Mouse (Mus musculus) forebrain, postnatal 0 days (tissue): ENCODE results near the gene Mipol1. TPM values are rescaled to one million over a fixed set of nuclear protein-coding genes. Genes with fewer than 3 reads are reported as not detected.

Source experiments
- ATAC-seq: fragments of 200-750 bp; cut with Nextera tagmentation; 2 replicates; pipeline ENCODE4 v1.8.0; 2017; ENCODE audit warnings: mild to moderate bottlenecking, moderate library complexity
- DNase-seq: peaks from one replicate; pipeline ENCODE4 v3.0.0-alpha.2; 2015
- H3K27ac ChIP-seq: fragments of 300-500 bp; sonication (generic); 2 replicates; pipeline ENCODE4 v1.5.1; 2014; ENCODE audit warnings: low read depth, mild to moderate bottlenecking, antibody characterized with exemption, low read length, moderate library complexity, mixed read lengths
- H3K27me3 ChIP-seq: fragments of 300-500 bp; sonication (generic); 2 replicates; pipeline ENCODE4 v1.6.1; 2014; ENCODE audit warnings: mild to moderate bottlenecking, low read length, mixed read lengths; ENCODE audit not compliant: insufficient read depth
- H3K36me3 ChIP-seq: fragments of 300-500 bp; sonication (generic); 2 replicates; pipeline ENCODE4 v1.6.1; 2014; ENCODE audit warnings: mild to moderate bottlenecking, moderate library complexity; ENCODE audit not compliant: insufficient read depth
- H3K4me1 ChIP-seq: fragments of 300-500 bp; sonication (generic); 2 replicates; pipeline ENCODE4 v1.6.1; 2014; ENCODE audit warnings: antibody characterized with exemption; ENCODE audit not compliant: insufficient read depth
- H3K4me2 ChIP-seq: fragments of 300-500 bp; sonication (generic); 2 replicates; pipeline ENCODE4 v1.6.1; 2014; ENCODE audit warnings: low read depth, mild to moderate bottlenecking, moderate library complexity
- H3K4me3 ChIP-seq: fragments of 300-500 bp; sonication (generic); 2 replicates; pipeline ENCODE4 v1.5.1; 2014; ENCODE audit warnings: low read depth, low read length, mixed read lengths
- H3K9ac ChIP-seq: fragments of 300-500 bp; sonication (generic); 2 replicates; pipeline ENCODE4 v1.6.1; 2014; ENCODE audit warnings: mild to moderate bottlenecking
- H3K9me3 ChIP-seq: fragments of 300-500 bp; sonication (generic); 2 replicates; pipeline ENCODE4 v1.6.1; 2016; ENCODE audit warnings: low read length
- CTCF ChIP-seq: sonication (generic); IDR thresholded peaks from 2 replicates; pipeline ENCODE4 v1.5.1; 2016; ENCODE audit warnings: antibody characterized with exemption, control low read depth, low read depth
- WGBS: fragments of 180-500 bp; shearing (Covaris S2); extraction: QIAGEN DNeasy Blood & Tissue Kit; methylation state at CpG from one replicate; pipeline ENCODE4 v1.1.7; 2014; 5-methylcytosine and 5-hydroxymethylcytosine counted together
- polyA plus RNA-seq: library from polyadenylated mRNA; unstranded; fragments of >200 nt; fragmentation: Nextera tagmentation; extraction: Ambion mirVana; gene quantifications from 2 replicates; pipeline ENCODE4 v1.2.1, GENCODE M21; 2015
- total RNA-seq: library from RNA; depleted of rRNA; stranded (reverse); fragments of >200 nt; gene quantifications from 2 replicates; pipeline ENCODE4 v1.2.3, GENCODE M21; 2014

Gene Mipol1
- total and polyA plus RNA-seq, 2 experiments from 2014 or later = 4.5 to 7.1 TPM

DNA sequence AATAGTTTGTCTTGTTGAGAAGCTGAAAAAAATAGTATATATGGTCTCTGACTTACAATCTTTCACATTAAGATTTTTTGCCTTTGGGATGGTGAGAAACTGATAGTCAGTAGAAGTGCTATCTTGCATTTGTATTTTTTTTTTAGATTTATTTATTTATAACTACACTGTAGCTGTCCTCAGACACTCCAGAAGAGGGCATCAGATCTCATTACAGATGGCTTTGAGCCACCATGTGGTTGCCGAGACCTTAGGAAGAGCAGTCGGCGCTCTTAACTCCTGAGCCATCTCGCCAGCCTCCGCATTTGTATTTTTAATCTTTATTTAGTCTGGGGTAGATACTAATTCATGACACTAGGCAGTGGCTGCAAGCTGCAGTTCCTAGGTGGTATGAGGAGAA is 3.2 kb downstream of the Mipol1 start:
- no peak for TF ChIP-seq CTCF
- Histone ChIP-seq H3K4me2 (no peak overlapping the region), H3K9me3 (no peaks in the 10 kb centered on the region), H3K27ac (no peak overlapping the region), H3K4me3 (no peak overlapping the region), H3K4me1 (0 out of 2 replicates have a peak, but pooled peaks cover 3% of the 10 kb centered on the region), H3K9ac (no peak overlapping the region), H3K27me3 (no peaks in the 10 kb centered on the region), H3K36me3 (no peaks in the 10 kb centered on the region)
- ATAC-seq (no peak), DNase-seq (no peak)
- 86% methylated on average over 5 of the region's 5 CpGs for WGBS

- TF ChIP-seq CTCF = no peak
- no peaks in the 10 kb centered on the region for H3K9me3 ChIP-seq
- no peak overlapping the region for H3K4me3 ChIP-seq
- H3K4me1 ChIP-seq = no peaks in the 10 kb centered on the region
- H3K4me2 ChIP-seq = no peak overlapping the region
- H3K27me3 ChIP-seq = no peaks in the 10 kb centered on the region
- H3K36me3 ChIP-seq = peaks cover 11% of the 10 kb centered on the region
- ATAC-seq (no peak), DNase-seq (no peak)
- 93% methylated on average over 5 of the region's 5 CpGs for WGBS
- no peak overlapping the region for H3K9ac ChIP-seq
- H3K27ac ChIP-seq = no peak overlapping the region
Observed at GRCm38 (mm10) chr12:57243671-57244495, 13.7 kb downstream of the Mipol1 start.

- peak; percentile 7 for DNase-seq
- Histone ChIP-seq H3K9me3 (no peaks in the 10 kb centered on the region), H3K4me2 (no peak overlapping the region), H3K36me3 (no peaks in the 10 kb centered on the region), H3K27ac (no peak overlapping the region), H3K4me3 (no peak overlapping the region), H3K4me1 (no peaks in the 10 kb centered on the region), H3K9ac (no peak overlapping the region), H3K27me3 (no peaks in the 10 kb centered on the region)
- ATAC-seq = no peak
- 58% methylated on average over 2 of the region's 2 CpGs for WGBS
- no peak; the same call in 1 of the 2 replicates for TF ChIP-seq CTCF
Observed at GRCm38 (mm10) chr12:57258572-57258971, 28.3 kb downstream of the Mipol1 start.

DNA sequence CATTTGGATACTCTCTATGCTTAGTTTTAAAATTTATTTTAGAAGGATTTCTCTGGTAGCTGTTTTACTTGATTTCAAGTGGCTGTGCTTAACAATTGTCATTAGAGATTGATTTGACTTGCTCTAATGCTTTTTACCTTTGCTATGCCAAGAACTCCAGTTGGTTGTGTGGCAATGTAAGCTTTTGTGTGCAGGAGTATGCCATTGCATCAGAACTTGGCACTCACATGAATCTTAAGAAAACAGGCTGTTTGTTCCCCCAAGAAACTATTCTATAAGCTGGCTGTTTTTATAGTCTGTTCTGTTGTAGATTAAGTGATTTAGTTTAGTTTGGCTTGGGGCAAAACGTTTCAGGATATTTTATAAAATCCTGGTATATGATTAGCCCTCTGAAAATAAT is 45.2 kb downstream of the Mipol1 start:
- WGBS = 27% methylated on average over 1 of the region's 1 CpGs
- TF ChIP-seq CTCF = no peak
- ATAC-seq = no peak
- Histone ChIP-seq H3K27ac (no peak overlapping the region), H3K27me3 (no peaks in the 10 kb centered on the region), H3K9me3 (no peaks in the 10 kb centered on the region), H3K4me2 (no peak overlapping the region), H3K9ac (no peak overlapping the region), H3K36me3 (no peaks in the 10 kb centered on the region), H3K4me1 (no peaks in the 10 kb centered on the region), H3K4me3 (no peak overlapping the region)
- DNase-seq = no peak

- no peak overlapping the region for H3K9ac ChIP-seq
- H3K4me3 ChIP-seq = no peak overlapping the region
- 48% methylated on average over 3 of the region's 3 CpGs for WGBS
Observed at GRCm38 (mm10) chr12:57281155-57282114, 51.2 kb downstream of the Mipol1 start.

DNA sequence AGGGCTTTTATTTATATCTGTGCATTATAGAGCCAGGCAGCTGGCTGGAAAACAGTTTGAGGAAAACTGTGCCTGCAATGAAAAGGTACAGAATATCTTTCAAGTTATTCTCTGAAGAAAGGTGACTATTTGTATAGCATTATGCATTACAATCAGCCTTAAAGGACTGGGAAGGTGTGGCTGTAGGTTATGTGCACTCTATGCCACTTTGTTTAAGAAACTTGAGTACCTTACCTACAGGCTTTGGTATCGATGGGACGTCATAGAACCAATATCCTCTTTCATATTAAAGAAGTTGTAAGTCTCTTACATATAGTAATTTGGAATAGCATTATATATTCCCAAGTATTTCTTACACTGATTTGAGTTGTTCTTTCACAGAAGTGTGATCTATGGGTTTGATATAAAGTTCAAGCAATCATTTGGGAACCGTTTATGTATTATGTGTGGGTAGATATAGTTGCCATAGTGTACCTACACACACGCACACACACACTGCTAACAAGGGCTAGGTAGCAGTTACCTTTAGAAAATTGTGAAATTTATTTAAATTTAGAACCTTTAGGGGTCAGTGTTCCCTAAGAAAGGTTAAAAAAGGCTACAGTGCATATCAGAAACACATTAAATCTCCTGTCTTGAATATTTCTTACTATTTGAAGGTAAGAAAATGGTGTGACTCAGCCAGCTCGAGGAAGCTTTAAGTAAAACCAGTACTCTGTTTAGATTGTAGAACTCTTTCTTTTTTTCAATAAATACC is 55.3 kb downstream of the Mipol1 start:
- H3K36me3 ChIP-seq = no peaks in the 10 kb centered on the region
- no peaks in the 10 kb centered on the region for H3K27me3 ChIP-seq
- TF ChIP-seq CTCF = no peak
- H3K4me3 ChIP-seq = no peak overlapping the region
- H3K9ac ChIP-seq = no peak overlapping the region
- ATAC-seq (no peak), DNase-seq (no peak)
- H3K27ac ChIP-seq = no peak overlapping the region
- H3K9me3 ChIP-seq = no peaks in the 10 kb centered on the region
- WGBS = 90% methylated on average over 5 of the region's 5 CpGs
- H3K4me2 ChIP-seq = no peak overlapping the region
- H3K4me1 ChIP-seq = no peaks in the 10 kb centered on the region

More at GRCm38 (mm10) chr12:57281155-57282114, 51.2 kb downstream of the Mipol1 start:
- DNase-seq = peak; percentile 72
- peak; percentile 76 for TF ChIP-seq CTCF
- Histone ChIP-seq H3K36me3 (no peaks in the 10 kb centered on the region), H3K4me1 (no peaks in the 10 kb centered on the region), H3K27ac (no peak overlapping the region), H3K27me3 (no peaks in the 10 kb centered on the region), H3K4me2 (no peak overlapping the region), H3K9me3 (no peaks in the 10 kb centered on the region)
- ATAC-seq = peak; percentile 32; the same call in 1 of the 2 replicates
